Mouse (Mus musculus) MEL (cell line): ENCODE data around the gene Mrnip. TPM values are rescaled to one million over a fixed set of nuclear protein-coding genes. Genes with fewer than 3 reads are reported as not detected.
A peak's percentile ranks its signal among the peaks of the same experiment; 100 is the strongest.

ENCODE experiments used
- E2F4 ChIP-seq: IDR thresholded peaks from 2 replicates; pipeline ENCODE4 v1.6.1; 2011; ENCODE audit warnings: low read depth, low read length, improper control_type of control experiment, borderline replicate concordance
- ELF1 ChIP-seq: IDR thresholded peaks from 2 replicates; pipeline ENCODE4 v1.6.1; 2014; ENCODE audit warnings: low read depth, mild to moderate bottlenecking, inconsistent platforms, low read length, improper control_type of control experiment, moderate library complexity
- GABPA ChIP-seq: IDR thresholded peaks from 2 replicates; pipeline ENCODE4 v1.6.1; 2012; ENCODE audit warnings: low read depth, mild to moderate bottlenecking, inconsistent platforms, low read length, improper control_type of control experiment, moderate library complexity
- GATA1 ChIP-seq: IDR thresholded peaks from 2 replicates; pipeline ENCODE4 v1.6.1; 2011; ENCODE audit warnings: low read depth, low read length, improper control_type of control experiment
- HCFC1 ChIP-seq: IDR thresholded peaks from 2 replicates; pipeline ENCODE4 v1.6.1; 2012; ENCODE audit warnings: low read depth, mild to moderate bottlenecking, inconsistent platforms, low read length, improper control_type of control experiment, moderate library complexity
- MAFK ChIP-seq: IDR thresholded peaks from 2 replicates; pipeline ENCODE4 v1.6.1; 2011; ENCODE audit warnings: low read depth, mild to moderate bottlenecking, low read length, improper control_type of control experiment, borderline replicate concordance
- MAZ ChIP-seq: IDR thresholded peaks from 2 replicates; pipeline ENCODE4 v1.6.1; 2012; ENCODE audit warnings: low read depth, mild to moderate bottlenecking, inconsistent platforms, low read length, improper control_type of control experiment
- MEF2A ChIP-seq: IDR thresholded peaks from 2 replicates; pipeline ENCODE4 v1.6.1; 2014; ENCODE audit warnings: low read depth, mild to moderate bottlenecking, inconsistent platforms, low read length, improper control_type of control experiment; ENCODE audit not compliant: poor library complexity, insufficient replicate concordance, severe bottlenecking; ENCODE audit errors: extremely low read depth
- MYB ChIP-seq: IDR thresholded peaks from 2 replicates; pipeline ENCODE4 v1.6.1; 2011; ENCODE audit warnings: mild to moderate bottlenecking, low read depth, low read length, improper control_type of control experiment
- MYC ChIP-seq: IDR thresholded peaks from 2 replicates; pipeline ENCODE4 v1.6.1; 2011; ENCODE audit warnings: low read depth, mild to moderate bottlenecking, low read length, improper control_type of control experiment, moderate library complexity
- NRF1 ChIP-seq: IDR thresholded peaks from 2 replicates; pipeline ENCODE4 v1.6.1; 2014; ENCODE audit warnings: low read depth, mild to moderate bottlenecking, inconsistent platforms, low read length, improper control_type of control experiment, moderate library complexity; ENCODE audit not compliant: poor library complexity, insufficient read depth, severe bottlenecking
- POLR2A ChIP-seq, 2 experiments: IDR thresholded peaks; 2 replicates each; pipeline ENCODE4 v1.6.1; 2011 to 2012; ENCODE audit warnings: low read length in 2 of 2, mild to moderate bottlenecking in 2 of 2, control low read depth in 1 of 2, improper control_type of control experiment in 1 of 2, low read depth in 1 of 2, moderate library complexity in 1 of 2; ENCODE audit not compliant: control insufficient read depth in 1 of 2, insufficient read depth in 1 of 2, poor library complexity in 1 of 2
- POLR2AphosphoS2 ChIP-seq: IDR thresholded peaks from 2 replicates; pipeline ENCODE4 v1.6.1; 2011; ENCODE audit warnings: low read length, improper control_type of control experiment
- POLR2AphosphoS5 ChIP-seq: IDR thresholded peaks from 2 replicates; pipeline ENCODE4 v1.6.1; 2012; ENCODE audit warnings: low read depth, borderline replicate concordance, mild to moderate bottlenecking, inconsistent platforms, low read length, moderate library complexity, mixed read lengths
- RAD21 ChIP-seq: IDR thresholded peaks from 2 replicates; pipeline ENCODE4 v1.6.1; 2011; ENCODE audit warnings: mild to moderate bottlenecking, low read depth, low read length, improper control_type of control experiment
- SIN3A ChIP-seq: IDR thresholded peaks from 2 replicates; pipeline ENCODE4 v1.6.1; 2012; ENCODE audit warnings: low read length, improper control_type of control experiment, inconsistent platforms
- SMC3 ChIP-seq: IDR thresholded peaks from 2 replicates; pipeline ENCODE4 v1.6.1; 2011; ENCODE audit warnings: low read depth, low read length, improper control_type of control experiment
- TAL1 ChIP-seq: IDR thresholded peaks from 2 replicates; pipeline ENCODE4 v1.6.1; 2012; ENCODE audit warnings: mild to moderate bottlenecking, inconsistent platforms, low read length, moderate library complexity, mixed read lengths
- TCF12 ChIP-seq: IDR thresholded peaks from 2 replicates; pipeline ENCODE4 v1.6.1; 2014; ENCODE audit warnings: low read depth, mild to moderate bottlenecking, inconsistent platforms, low read length, improper control_type of control experiment, moderate library complexity
- USF2 ChIP-seq, 2 experiments: IDR thresholded peaks; 2 replicates each; pipeline ENCODE4 v1.6.1; 2011 to 2012; ENCODE audit warnings: improper control_type of control experiment in 2 of 2, low read length in 2 of 2, borderline replicate concordance in 1 of 2, inconsistent platforms in 1 of 2, low read depth in 1 of 2, mild to moderate bottlenecking in 1 of 2; ENCODE audit not compliant: insufficient read depth in 1 of 2
- ZC3H11A ChIP-seq: IDR thresholded peaks from 2 replicates; pipeline ENCODE4 v1.6.1; 2012; ENCODE audit warnings: low read depth, mild to moderate bottlenecking, inconsistent platforms, low read length, improper control_type of control experiment
- ZKSCAN1 ChIP-seq: IDR thresholded peaks from 2 replicates; pipeline ENCODE4 v1.6.1; 2012; ENCODE audit warnings: low read depth, mild to moderate bottlenecking, inconsistent platforms, low read length, improper control_type of control experiment, moderate library complexity
- ZMIZ1 ChIP-seq: IDR thresholded peaks from 2 replicates; pipeline ENCODE4 v1.6.1; 2012; ENCODE audit warnings: low read depth, mild to moderate bottlenecking, inconsistent platforms, low read length, improper control_type of control experiment, moderate library complexity
- polyA plus RNA-seq, 2 experiments: library from polyadenylated mRNA; stranded (reverse) in 1 of 2; unstranded in 1 of 2; fragments of >175 nt in 1 of 2; fragments of >200 nt in 1 of 2; gene quantifications; 2 replicates each; pipeline versions ENCODE4 v1.2.1 to v1.2.4; 2012; ENCODE audit warnings: low replicate concordance in 2 of 2, low read depth in 1 of 2; ENCODE audit not compliant: insufficient read length in 2 of 2, insufficient read depth in 1 of 2, missing spikeins in 1 of 2
- total RNA-seq: library from RNA; depleted of rRNA; stranded (reverse); fragments of 300-350 nt; gene quantifications from 2 replicates; pipeline ENCODE4 v1.2.3, GENCODE M21; 2012

Mrnip gene
- total and polyA plus RNA-seq, 3 experiments = 8.6 to 10.6 TPM; not detected in 1

DNA sequence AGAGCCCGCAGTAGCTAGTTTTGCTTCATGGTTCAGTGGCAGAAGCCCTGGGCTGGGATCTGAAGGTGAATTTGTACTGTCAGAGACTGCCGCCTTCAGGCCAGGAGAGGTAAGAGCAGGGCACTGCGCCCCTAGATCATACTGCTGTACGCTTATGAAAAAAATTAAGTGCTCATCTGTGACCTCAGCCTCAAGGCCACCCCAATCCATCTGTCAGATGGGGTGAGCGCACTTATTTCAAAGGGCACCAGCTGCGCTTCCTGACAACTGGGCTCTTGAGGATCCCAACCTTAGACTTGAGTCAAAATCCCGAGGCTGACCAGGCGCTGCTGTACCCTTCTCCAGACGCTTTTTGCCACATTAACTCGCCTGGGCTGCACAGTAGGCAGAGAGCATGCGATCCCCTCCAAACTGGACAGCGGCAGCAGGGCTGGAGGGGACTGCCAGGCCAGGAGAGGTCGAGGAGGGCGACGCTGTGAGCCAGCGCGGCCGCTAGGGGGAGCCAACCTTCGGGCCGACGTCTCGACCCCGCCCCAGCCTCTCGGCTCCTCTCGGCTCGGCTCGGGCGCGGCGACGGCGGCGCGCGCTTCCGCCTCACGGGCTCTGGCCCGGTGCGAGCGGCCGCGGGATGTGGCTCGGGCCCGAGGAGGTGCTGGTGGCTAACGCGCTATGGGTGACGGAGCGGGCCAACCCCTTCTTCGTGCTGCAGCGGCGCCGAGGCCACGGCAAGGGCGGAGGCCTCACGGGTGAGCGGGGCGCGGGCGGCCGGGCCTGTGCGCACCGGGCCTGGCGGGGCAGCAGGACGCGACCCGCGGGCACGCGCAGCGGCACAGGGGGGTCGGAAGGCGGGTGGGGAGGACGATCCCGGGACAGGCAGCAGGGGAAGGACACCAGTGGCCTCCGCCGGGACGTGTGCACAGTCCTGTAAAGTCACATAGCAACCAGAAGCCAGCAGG, 43.2 kb upstream of the Mrnip start, which contains the start of gene Tbc1d9b (continued):
- TF ChIP-seq NRF1 = peak; percentile 27; the same call in 1 of the 2 replicates
- no peak for TF ChIP-seq MYB
- peak; percentile 85 for TF ChIP-seq MAZ
- peak; percentile 94 for TF ChIP-seq SMC3
- no peak for TF ChIP-seq GATA1
- TF ChIP-seq MAFK = no peak
- TF ChIP-seq MEF2A = no peak
- no peak for TF ChIP-seq POLR2AphosphoS2
- no peak for TF ChIP-seq USF2 (IDR thresholded peaks at IDR 0.05; ENCODE audit: borderline replicate concordance in 1 of 2, insufficient read depth in 1 of 2, low read depth in 1 of 2, low read length in 2 of 2)
- TF ChIP-seq ELF1 = peak; percentile 86
- no peak for TF ChIP-seq ZKSCAN1
- TF ChIP-seq GABPA = no peak
- TF ChIP-seq ZC3H11A = peak; percentile 98
- peak; percentile 100 for TF ChIP-seq RAD21
- TF ChIP-seq HCFC1 = peak; percentile 5; the same call in 1 of the 2 replicates
- no peak; the same call in 1 of the 2 replicates for TF ChIP-seq MYC
- peak; percentile 78; the same call in 1 of the 2 replicates for TF ChIP-seq ZMIZ1
- peak; percentile 51 for TF ChIP-seq TCF12
- no peak for TF ChIP-seq E2F4
- no peak for TF ChIP-seq POLR2AphosphoS5
- TF ChIP-seq SIN3A = peak; percentile 83
- no peak for TF ChIP-seq TAL1
- peak; percentile 81 for TF ChIP-seq POLR2A (IDR thresholded peaks at IDR 0.05; ENCODE audit: control insufficient read depth in 1 of 2, insufficient read depth in 1 of 2, low read depth in 1 of 2, low read length in 2 of 2, poor library complexity in 1 of 2)
